Mouse (Mus musculus): ENCODE measurements around the gene Mgat4d.
A peak's percentile ranks its signal among the peaks of the same experiment; 100 is the strongest.

GRCm38 (mm10) chr8:83342693-83343092 is 5.6 kb upstream of the Mgat4d start:
- peak; percentile 26; the same call in 1 of the 2 replicates for TF ChIP-seq ZC3H11A (IDR thresholded peaks at IDR 0.05; ENCODE audit: low read depth, low read length)
- TF ChIP-seq CTCF (IDR thresholded peaks at IDR 0.05 in 2 of 3, conservative IDR thresholded peaks at IDR 0.05 in 1 of 3; ENCODE audit: control insufficient read depth in 1 of 3, insufficient read depth in 1 of 3, low read depth in 2 of 3, low read length in 3 of 3, poor library complexity in 1 of 3, severe bottlenecking in 1 of 3), result peak; percentile 7 to 63 (median 14); a peak in 2 of 6 replicates
- TF ChIP-seq RAD21 (IDR thresholded peaks at IDR 0.05; ENCODE audit: low read depth, low read length), result peak; percentile 53
- TF ChIP-seq POLR2A (IDR thresholded peaks at IDR 0.05; ENCODE audit: control insufficient read depth in 1 of 2, insufficient read depth in 1 of 2, low read depth in 1 of 2, low read length in 2 of 2, poor library complexity in 1 of 2), result no peak
- TF ChIP-seq KAT2A (conservative IDR thresholded peaks at IDR 0.05; ENCODE audit: low read depth, low read length), result no peak
- TF ChIP-seq ELF1 (IDR thresholded peaks at IDR 0.05; ENCODE audit: low read depth, low read length), result no peak
- no peak for TF ChIP-seq HCFC1 (IDR thresholded peaks at IDR 0.05; ENCODE audit: low read depth, low read length)
- no peak for TF ChIP-seq ZNF384 (IDR thresholded peaks at IDR 0.05; ENCODE audit: low read depth, low read length)

Measured in MEL (cell line).